In the genomic region with DNA sequence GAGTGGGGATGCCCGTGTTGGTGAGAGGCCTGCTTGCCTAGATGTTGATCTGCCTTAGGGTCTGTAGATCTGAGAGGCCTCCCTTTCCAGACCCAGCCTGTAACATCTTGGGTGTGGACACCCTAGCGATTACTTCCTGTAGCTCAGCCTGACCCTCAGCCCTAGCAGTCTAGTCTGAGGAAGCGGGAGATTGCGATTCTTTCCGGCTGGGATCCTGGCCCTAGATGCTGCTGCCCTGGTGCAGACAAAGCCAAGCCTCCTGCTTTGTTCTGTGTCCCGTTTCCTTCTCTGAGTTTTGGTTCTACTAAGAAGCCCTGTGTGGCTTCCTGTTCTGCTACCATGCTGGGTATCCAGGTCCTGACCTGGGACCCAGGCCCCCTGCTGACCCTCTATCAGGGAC, we compare ENCODE assay signal across 10 mouse cellular contexts.
DNase-seq lines count a peak whose midpoint lies in the region; ATAC-seq lines count a peak whose summit lies in the region.
"Had no signal": no experiment of that assay in that cellular context is flagged by ENCODE, and none has a peak within 500 bp of the region (broad histone marks: within the 10 kb centered on the region; RNA-seq: fewer than 3 reads in every experiment).

No protein-coding gene starts in this region.

- H3K4me1 ChIP-seq in intestine, embryonic 14.5 days (replicated peaks; ENCODE audit: control insufficient read depth, insufficient read depth, low read length): peaks cover 45% of the 10 kb centered on the region
- peaks cover 7% of the 10 kb centered on the region; the same call in 1 of the 2 replicates for H3K4me1 ChIP-seq in intestine, embryonic 16.5 days (ENCODE audit: control insufficient read depth, insufficient read depth, low read length)
- peaks cover 8 to 44% of the 10 kb centered on the region in 2 experiments for H3K4me1 ChIP-seq in heart, embryonic 14.5 days (ENCODE audit: control insufficient read depth in 2 of 2, insufficient read depth in 2 of 2, low read length in 2 of 2)
- H3K4me1 ChIP-seq in midbrain, embryonic 14.5 days (ENCODE audit: control insufficient read depth, insufficient read depth, low read length): peaks cover 5% of the 10 kb centered on the region

- no peaks in the 10 kb centered on the region for H3K27me3 ChIP-seq in intestine, embryonic 14.5 days (replicated peaks; ENCODE audit: control insufficient read depth, insufficient read depth, low read length)
- H3K27me3 ChIP-seq in intestine, embryonic 16.5 days (replicated peaks; ENCODE audit: control insufficient read depth, insufficient read depth, low read length): no peaks in the 10 kb centered on the region
- no peaks in the 10 kb centered on the region for H3K27me3 ChIP-seq in heart, embryonic 14.5 days (ENCODE audit: control insufficient read depth, insufficient read depth, low read length)
- no peaks in the 10 kb centered on the region for H3K27me3 ChIP-seq in midbrain, embryonic 14.5 days (ENCODE audit: control insufficient read depth, insufficient read depth, low read length)

- H3K4me3 ChIP-seq in intestine, embryonic 14.5 days (ENCODE audit: low read depth, low read length): no peak overlapping the region
- H3K4me3 ChIP-seq in intestine, embryonic 16.5 days (ENCODE audit: low read length): no peak overlapping the region
- no peak overlapping the region for H3K4me3 ChIP-seq in heart, embryonic 14.5 days (ENCODE audit: control insufficient read depth in 1 of 2, insufficient read depth in 1 of 2, low read depth in 1 of 2, low read length in 2 of 2)
- no peak overlapping the region for H3K4me3 ChIP-seq in midbrain, embryonic 14.5 days (replicated peaks; ENCODE audit: low read depth, low read length)

- 52% methylated on average over 6 of the region's 6 CpGs for WGBS in intestine, embryonic 14.5 days
- WGBS in intestine, embryonic 16.5 days: 45% methylated on average over 6 of the region's 6 CpGs
- 52% methylated on average over 6 of the region's 6 CpGs for WGBS in heart, embryonic 14.5 days
- 66% methylated on average over 6 of the region's 6 CpGs for WGBS in midbrain, embryonic 14.5 days

- no peaks in the 10 kb centered on the region for H3K36me3 ChIP-seq in intestine, embryonic 14.5 days (ENCODE audit: control insufficient read depth, insufficient read depth, low read length)
- H3K36me3 ChIP-seq in intestine, embryonic 16.5 days (ENCODE audit: control insufficient read depth, insufficient read depth, low read length): no peaks in the 10 kb centered on the region
- no peaks in the 10 kb centered on the region for H3K36me3 ChIP-seq in heart, embryonic 14.5 days (ENCODE audit: control insufficient read depth, insufficient read depth, low read length)
- H3K36me3 ChIP-seq in midbrain, embryonic 14.5 days (ENCODE audit: control insufficient read depth, insufficient read depth, low read length): no peaks in the 10 kb centered on the region
- H3K36me3 ChIP-seq: G1E had no signal

- DNase-seq in intestine, embryonic 14.5 days (ENCODE audit: low spot score): no peak
- DNase-seq in kidney, postnatal 25 days: peak; percentile 56 to 78
- DNase-seq in midbrain, embryonic 14.5 days: no peak
- DNase-seq in left cerebral cortex, postnatal 25 days (ENCODE audit: low spot score in 2 of 2): no peak
- no peak for DNase-seq in spleen, postnatal 10 days (ENCODE audit: low spot score in 2 of 2)
- DNase-seq: cerebellum, adult 2 months had no signal

- peak overlapping the region; percentile 27; the same call in 1 of the 2 replicates for H3K27ac ChIP-seq in intestine, embryonic 14.5 days (ENCODE audit: low read depth)
- no peak overlapping the region for H3K27ac ChIP-seq in intestine, embryonic 16.5 days (ENCODE audit: low read length)
- H3K27ac ChIP-seq in heart, embryonic 14.5 days (replicated peaks in 1 of 2; ENCODE audit: control insufficient read depth in 1 of 2, insufficient read depth in 1 of 2, low read depth in 2 of 2, low read length in 2 of 2): peak overlapping the region; percentile 52 to 80
- peak overlapping the region; percentile 52; the same call in 1 of the 2 replicates for H3K27ac ChIP-seq in midbrain, embryonic 14.5 days (replicated peaks; ENCODE audit: low read depth, low read length)

- ATAC-seq in intestine, embryonic 14.5 days (replicated peaks; ENCODE audit: low FRiP score, low TSS enrichment, low read depth): no peak
- ATAC-seq in intestine, embryonic 16.5 days: no peak
- ATAC-seq in heart, embryonic 14.5 days (ENCODE audit: insufficient number of reproducible peaks, insufficient read depth, low FRiP score, low read depth): 0 out of 2 replicates have a peak, but pooled peaks have one; percentile 13
- no peak for ATAC-seq in midbrain, embryonic 14.5 days (ENCODE audit: low FRiP score, low TSS enrichment)
- no peak for ATAC-seq in erythroid progenitor cell, adult 5-6 weeks (replicated peaks; ENCODE audit: low FRiP score, poor library complexity, severe bottlenecking)

- no peak overlapping the region for H3K4me2 ChIP-seq in intestine, embryonic 14.5 days (ENCODE audit: low read length)
- H3K4me2 ChIP-seq in intestine, embryonic 16.5 days (ENCODE audit: low read depth, low read length): no peak overlapping the region
- no peak overlapping the region for H3K4me2 ChIP-seq in heart, embryonic 14.5 days (ENCODE audit: low read length)
- no peak overlapping the region for H3K4me2 ChIP-seq in midbrain, embryonic 14.5 days (ENCODE audit: low read length)

- H3K9ac ChIP-seq in intestine, embryonic 14.5 days (ENCODE audit: low read length): no peak overlapping the region
- no peak overlapping the region for H3K9ac ChIP-seq in intestine, embryonic 16.5 days (ENCODE audit: low read depth, low read length)
- no peak overlapping the region for H3K9ac ChIP-seq in heart, embryonic 14.5 days (ENCODE audit: low read length)
- no peak overlapping the region for H3K9ac ChIP-seq in midbrain, embryonic 14.5 days (replicated peaks; ENCODE audit: low read length)

- no peaks in the 10 kb centered on the region for H3K9me3 ChIP-seq in intestine, embryonic 14.5 days (ENCODE audit: control insufficient read depth, low read length)
- H3K9me3 ChIP-seq in intestine, embryonic 16.5 days (ENCODE audit: control insufficient read depth, low read length): no peaks in the 10 kb centered on the region
- no peaks in the 10 kb centered on the region for H3K9me3 ChIP-seq in heart, embryonic 14.5 days (ENCODE audit: control insufficient read depth, low read length)
- no peaks in the 10 kb centered on the region for H3K9me3 ChIP-seq in midbrain, embryonic 14.5 days (ENCODE audit: control insufficient read depth, low read length)
- H3K9me3 ChIP-seq: G1E had no signal

- intact Hi-C loops in left cerebral cortex, postnatal 25 days (cut with DNase I): no loop called here

Comparison
In these comparisons a context has a peak if more than half of its experiments do, and no peak if none do; other contexts are left out.
1. DNase-seq: peak in kidney, postnatal 25 days (2 of 2); none in intestine, embryonic 14.5 days (single experiment), midbrain, embryonic 14.5 days (single experiment), left cerebral cortex, postnatal 25 days (0 of 2) and spleen, postnatal 10 days (0 of 2).